1 mouse cellular context compared by ENCODE assay signal in the genomic region with DNA sequence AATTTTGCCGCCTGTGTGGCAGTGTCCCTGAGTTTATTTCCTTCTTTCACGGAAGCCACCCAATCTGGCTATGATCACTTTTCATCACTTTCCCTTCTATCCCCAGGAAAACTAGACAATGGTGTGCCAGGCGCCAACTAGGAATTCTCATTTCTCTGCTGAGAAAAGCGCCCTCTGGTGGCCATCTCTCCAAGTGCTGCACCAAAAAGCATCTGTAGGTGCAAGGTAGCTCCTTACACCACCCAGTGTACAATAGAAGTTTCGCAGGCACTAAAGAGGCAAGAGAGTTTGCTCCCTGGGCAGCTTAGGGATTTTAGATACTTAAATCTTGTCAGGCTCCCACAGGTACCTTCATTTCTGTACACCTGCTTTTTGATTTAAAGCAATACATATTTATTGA.
A peak's percentile ranks its signal among the peaks of the same experiment; 100 is the strongest.
TF ChIP-seq lines count a peak whose summit lies in the region.

No protein-coding gene starts in this region.

TF ChIP-seq in CH12.LX, 34 proteins besides CTCF, POLR2A, EP300 and RAD21:
- TF ChIP-seq SMC3 (IDR thresholded peaks at IDR 0.05; ENCODE audit: low read depth, low read length) (peak; percentile 73), USF2 (conservative IDR thresholded peaks at IDR 0.05; ENCODE audit: low read depth, low read length) (no peak), NELFE (IDR thresholded peaks at IDR 0.05; ENCODE audit: low read depth, low read length) (peak; percentile 40; the same call in 1 of the 2 replicates), GABPA (IDR thresholded peaks at IDR 0.05; ENCODE audit: insufficient replicate concordance, low read depth, low read length) (no peak), ZNF384 (IDR thresholded peaks at IDR 0.05; ENCODE audit: low read depth, low read length) (no peak), ETS1 (conservative IDR thresholded peaks at IDR 0.05; ENCODE audit: low read depth, low read length) (no peak), MXI1 (IDR thresholded peaks at IDR 0.05; ENCODE audit: low read depth, low read length) (no peak), TBP (conservative IDR thresholded peaks at IDR 0.05; ENCODE audit: low read depth, low read length) (no peak)
